Mouse (Mus musculus) WW6 (cell line): ENCODE measurements at regions not wholly inside any gene's neighbourhood (a gene's known extent, or its start where the extent isn't known, plus 50 kb on each side); places are given as distances from the start of the nearest gene placed in this dataset.
"Not testable (repeated sequence)": the region's sequence is repeated elsewhere in the genome, so short reads cannot be mapped to it uniquely, and the experiment has no call there.

Experiments
- DNase-seq: peaks from one replicate; pipeline ENCODE4 v3.0.0-alpha.2; 2013; ENCODE audit warnings: low read depth, low spot score

DNA sequence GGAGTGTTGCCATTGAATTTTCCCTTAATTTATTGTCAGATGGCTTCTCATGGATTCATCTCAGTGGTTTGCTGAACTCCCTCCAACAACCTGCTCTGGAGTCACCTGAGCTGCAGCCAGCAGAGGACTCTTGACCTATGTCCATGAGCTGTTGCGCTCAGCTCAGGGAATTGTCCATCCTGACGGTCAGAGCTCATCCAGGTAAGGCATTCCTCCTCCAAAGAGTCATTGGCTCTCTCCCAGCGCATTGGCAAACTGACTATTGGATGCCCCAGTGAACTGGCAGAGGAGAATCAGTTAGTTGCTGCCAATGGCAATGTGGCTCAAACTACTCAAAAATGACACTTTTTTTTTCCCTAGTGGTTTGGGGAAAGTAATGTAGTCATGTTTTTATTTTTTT lies 345.3 kb upstream of the Fign start:
- DNase-seq = no peak

DNA sequence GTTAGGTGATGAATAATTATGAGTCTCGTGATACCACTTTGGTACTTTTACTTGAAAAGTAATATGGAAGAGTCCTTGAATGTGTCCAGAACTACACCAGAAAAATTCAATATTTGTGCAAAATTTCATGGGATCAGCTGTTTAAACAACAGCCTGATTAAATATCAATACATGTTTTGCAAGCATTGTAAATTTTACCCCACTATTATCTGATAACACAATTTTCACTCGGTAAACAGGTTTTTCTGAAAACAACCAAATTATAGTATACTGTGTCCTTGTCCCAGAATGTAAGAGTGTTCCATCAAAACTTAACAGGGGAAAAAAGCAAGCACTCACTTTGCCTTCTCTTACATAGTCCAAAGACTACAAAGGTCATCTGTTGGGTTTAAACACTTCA lies 343.1 kb upstream of the Fign start:
- no peak for DNase-seq

DNA sequence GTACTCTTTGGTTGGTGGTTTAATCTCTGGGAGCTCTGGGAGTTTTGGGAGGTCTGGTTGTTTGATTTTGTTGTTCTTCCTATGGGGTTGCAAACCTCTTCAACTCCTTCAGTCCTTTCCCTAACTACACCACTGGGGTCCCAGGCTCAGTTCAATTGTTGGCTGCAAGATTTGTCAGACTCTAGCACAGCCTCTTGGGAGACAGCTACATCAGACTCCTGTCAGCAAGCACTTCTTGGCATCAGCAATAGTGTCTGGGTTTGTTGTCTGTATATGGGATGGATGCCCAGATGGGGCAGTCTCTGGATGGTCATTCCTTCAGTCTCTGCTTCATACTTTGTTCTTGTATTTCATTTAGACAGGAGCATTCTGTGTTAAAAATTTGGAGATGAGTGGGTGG lies 319.3 kb upstream of the Fign start:
- not testable (repeated sequence) for DNase-seq

DNA sequence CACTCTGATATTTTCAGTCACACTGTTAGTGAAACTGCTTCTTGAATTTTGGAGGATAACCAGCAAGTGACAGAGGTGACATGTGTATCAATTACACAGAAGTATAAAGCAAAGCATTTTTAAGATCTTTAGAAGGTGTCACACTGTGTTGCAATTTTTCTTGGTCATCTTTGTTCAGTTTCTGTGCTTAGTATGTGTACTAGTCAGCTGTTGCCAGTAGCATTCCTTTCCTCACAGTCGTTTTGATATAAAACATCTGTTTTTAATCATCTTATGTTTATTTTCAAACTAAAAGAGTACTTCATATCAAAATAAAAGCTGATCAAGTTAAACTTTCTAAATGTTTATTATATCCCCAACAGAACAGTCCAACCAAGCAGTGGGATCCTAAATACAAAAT lies 316.0 kb upstream of the Fign start:
- no peak for DNase-seq

DNA sequence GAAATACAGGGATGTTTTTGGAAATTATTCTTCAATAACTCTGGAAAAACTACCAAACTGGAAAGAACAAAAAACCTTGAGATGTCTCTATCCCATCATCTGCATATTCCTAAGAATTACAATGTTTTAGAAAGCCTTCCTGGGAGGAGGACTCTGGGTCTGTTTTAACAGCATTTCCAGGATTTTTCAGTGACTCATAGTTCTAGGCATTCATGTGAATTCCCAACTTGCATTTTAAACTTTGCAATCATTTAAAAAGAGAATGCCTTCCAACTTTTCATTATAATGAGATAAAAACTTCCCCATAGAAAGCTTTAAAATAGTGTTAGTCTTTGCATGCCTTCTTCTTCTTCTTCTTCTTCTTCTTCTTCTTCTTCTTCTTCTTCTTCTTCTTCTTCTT lies 315.4 kb upstream of the Fign start:
- no peak for DNase-seq

DNA sequence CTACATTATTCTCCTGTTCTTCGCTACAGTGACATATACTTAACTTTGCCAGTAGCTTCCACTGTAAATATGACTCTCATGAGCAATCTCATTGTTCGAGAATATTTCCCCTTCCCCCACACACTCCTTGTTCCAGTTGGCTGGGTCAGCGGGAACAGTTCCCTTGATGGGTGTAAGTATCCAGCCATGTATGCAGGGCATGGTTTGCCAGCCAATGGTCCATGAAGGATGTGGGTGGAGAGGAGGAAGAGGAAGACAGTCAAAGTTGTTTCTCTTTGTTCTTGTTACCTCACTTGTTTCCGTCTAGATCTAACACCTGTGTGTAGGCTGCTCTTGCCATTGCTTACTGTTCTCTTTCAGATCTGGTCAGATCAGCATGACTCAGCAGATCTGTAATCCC lies 298.1 kb upstream of the Fign start:
- no peak for DNase-seq

DNA sequence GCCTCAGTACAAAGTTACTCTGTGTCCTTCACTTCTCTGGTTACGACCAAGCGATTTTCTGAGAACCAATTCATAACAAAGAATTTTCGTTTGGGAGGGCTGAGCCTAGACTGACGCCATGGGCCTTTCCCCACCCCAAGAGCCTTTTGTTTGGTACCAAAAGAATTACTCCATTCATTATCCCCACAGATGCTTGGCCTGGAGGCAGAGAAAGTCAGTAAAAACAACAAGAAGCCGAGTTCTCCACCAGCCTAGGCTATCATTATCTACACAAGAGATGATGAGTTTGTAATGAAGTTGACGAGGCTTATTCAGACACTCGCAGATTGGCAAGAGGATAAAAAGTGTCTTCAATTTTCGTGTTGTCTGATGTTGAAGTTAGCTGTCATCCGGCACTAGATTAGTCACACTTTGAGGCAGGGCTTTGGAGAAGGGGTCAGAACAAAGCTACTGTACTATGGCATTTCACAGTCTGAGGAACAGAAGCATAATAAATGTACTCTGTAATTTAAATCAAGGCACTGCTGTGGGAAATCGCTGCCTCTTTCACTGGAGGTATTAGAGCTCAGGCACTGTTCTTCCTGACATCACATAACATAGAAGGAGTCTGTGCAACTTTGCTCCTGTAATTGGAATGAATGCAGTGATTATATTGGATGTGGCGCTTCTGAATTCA lies 296.9 kb upstream of the Fign start:
- no peak for DNase-seq

DNA sequence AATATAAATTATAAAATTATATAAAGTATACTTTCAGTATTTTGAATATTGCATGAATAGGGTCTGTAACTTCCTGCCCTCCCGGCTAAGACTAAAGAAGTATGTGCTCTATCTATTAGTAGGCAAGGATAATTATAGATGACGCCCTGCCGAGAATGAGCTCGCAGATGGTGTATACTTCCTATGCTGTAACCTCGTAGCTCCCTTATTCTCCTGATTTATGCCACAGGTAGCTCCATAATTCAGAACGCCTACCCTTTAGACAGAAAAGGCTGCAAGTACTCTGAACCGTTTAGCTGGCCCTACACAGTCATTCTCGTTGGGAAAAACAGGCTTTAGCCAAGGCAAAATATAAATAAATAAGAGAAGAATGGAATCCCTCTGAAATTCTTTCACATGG lies 296.4 kb upstream of the Fign start:
- no peak for DNase-seq

DNA sequence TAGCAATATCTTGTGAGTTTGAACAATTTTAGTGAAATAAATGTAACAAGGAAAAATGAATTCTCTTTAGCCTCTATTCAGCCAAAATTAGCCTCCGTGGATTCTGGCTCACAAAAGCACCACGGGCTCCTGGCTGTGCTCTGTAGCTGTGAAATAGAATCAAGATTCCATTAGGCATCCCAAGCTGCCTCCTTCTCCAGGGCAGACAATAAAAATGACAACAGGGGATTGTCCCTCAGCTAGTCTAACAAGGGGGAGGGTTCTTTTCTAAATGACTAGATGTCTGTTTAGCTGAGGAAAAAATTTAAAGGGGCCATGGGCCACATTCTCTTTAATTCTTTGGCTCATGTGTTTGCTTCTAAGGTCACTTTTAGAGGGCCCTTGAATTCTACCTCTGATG lies 272.0 kb upstream of the Fign start:
- DNase-seq = no peak

DNA sequence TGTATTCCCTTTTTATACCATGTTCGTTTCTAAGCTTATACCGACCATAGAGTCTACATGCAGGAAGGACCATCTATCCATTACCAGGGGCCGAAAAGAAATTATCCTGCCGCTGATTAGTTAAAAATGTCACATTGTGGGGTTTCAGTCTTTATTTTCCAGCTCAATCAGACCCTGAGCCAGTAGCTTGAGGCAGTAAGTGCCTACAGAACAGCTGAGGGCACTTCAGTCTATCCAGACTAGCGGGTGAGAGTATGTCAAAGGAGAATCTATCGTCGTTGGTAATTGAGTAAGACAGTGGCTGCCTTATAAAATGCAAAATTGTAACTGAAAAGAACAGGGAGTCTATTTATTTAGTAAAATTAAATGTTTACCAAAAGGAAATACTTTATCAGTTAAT lies 269.4 kb upstream of the Fign start:
- no peak for DNase-seq

DNA sequence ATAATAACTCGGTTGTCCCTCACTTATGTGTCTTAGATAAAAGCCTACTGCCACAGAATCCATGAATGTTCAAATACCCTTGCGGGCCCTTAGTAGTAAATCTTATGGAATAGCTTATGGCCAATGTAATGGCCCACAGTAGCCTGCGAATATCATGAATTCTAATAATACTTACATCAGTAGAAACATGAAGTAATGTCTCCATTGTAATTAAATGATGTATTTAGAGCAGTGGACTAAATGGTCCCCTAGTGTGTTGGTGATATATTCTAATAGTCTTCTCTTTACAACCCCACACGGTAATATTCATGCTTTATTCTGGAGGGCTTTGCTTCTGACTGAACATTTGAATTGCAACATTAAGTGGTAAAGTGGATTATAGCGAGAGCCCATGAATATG lies 268.7 kb upstream of the Fign start:
- DNase-seq = no peak

DNA sequence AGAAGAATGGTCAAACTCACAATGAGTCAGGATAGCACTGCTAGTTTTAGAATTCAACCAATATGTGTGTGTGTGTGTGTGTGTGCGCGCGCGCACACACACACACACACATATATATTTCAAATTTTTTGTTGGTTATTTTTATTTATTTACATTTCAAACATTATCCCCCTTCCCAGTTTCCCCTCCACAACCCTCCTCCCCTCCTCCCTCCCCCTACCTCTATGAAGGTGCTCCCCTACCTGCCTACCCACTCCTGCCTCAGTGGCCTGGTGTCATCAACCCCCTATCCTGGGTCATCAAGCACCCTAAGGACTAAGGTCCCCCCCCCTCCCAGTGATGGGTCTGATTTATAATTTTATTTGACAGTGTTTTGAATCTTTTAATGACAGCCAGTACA lies 258.4 kb upstream of the Fign start:
- DNase-seq = no peak

DNA sequence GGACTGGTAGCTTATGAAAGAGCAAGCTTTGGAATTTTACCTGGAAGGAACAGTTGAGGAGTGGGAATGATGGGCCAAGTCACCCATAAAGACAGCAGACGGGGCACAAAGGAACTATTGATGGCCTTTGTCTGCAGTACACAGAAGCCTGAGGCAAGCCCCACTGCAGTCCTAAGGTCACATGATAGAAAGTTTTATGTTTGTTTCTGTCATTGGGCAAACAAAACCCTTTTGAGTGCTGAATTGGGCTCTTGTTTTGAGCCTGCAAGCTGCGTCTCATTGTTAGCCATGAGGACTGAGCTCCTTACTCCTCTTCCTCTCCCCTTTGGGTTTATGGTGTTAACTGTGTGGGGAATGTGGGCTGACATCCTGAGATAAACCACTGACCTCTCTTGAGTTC lies 227.7 kb upstream of the Fign start:
- no peak for DNase-seq
